Mouse (Mus musculus) 416B (cell line): ENCODE measurements at regions not wholly inside any gene's neighbourhood (a gene's known extent, or its start where the extent isn't known, plus 50 kb on each side); places are given as distances from the start of the nearest gene placed in this dataset.
A peak's percentile ranks its signal among the peaks of the same experiment; 100 is the strongest.

Experiments
- DNase-seq: peaks from one replicate; pipeline ENCODE4 v3.0.0; 2011; ENCODE audit warnings: low read depth

DNA sequence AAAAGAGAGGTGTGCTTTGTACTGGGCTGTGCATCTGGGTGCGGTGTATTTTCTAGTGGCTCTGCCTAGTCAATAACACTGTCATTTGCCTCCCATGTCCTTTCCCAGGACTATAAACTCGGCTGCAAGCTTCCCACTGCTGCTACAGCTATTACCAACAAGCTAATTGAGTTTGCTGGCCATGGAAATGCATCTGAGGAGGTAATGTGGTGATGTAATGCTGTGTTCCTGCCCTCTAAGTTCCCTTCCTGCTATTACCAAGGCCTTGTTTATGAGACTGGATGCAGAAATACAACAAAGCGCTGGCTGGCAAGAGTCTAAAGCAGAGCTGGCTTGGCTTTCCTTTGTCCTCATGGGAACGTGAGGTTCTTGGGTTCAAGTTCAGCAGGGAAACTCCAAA is 533.0 kb upstream of the Castor2 start:
- no peak for DNase-seq

DNA sequence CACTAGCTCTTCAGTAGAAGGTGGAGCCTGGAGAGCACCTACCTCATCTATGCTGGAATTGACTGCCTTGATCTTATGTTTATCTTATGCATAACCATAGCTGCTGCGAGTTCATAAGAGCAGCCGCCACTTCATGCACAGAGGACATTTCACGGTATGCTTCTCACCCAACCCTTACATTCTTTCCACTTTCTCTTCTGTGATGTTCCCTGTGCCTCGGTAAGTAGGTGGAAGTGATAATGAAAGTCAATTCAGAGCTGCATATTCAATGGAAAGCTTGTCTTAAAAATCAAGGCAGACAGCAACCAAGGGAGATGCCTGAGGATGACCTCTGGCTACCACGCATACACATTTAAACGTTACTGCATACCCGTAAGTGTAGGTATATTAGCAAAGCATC is 548.9 kb upstream of the Castor2 start:
- DNase-seq: no peak

DNA sequence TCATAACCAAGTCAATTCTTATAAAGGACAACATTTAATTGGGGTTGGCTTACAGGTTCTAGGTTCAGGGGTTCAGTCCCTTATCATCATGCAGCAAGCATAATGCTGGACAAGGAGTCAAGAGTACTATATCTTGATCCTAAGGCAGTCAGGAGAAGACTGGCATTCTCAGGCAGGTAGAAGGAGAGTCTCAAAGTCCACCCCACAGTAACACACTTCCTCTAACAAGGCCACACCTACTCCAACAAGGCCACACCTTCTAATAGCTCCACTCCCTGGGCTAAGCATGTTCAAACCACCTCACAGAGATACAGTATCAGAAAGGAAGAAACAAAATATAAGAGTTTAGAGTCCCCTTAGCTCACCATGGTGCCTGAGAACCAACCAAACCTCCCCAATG is 557.3 kb upstream of the Castor2 start:
- no peak for DNase-seq

DNA sequence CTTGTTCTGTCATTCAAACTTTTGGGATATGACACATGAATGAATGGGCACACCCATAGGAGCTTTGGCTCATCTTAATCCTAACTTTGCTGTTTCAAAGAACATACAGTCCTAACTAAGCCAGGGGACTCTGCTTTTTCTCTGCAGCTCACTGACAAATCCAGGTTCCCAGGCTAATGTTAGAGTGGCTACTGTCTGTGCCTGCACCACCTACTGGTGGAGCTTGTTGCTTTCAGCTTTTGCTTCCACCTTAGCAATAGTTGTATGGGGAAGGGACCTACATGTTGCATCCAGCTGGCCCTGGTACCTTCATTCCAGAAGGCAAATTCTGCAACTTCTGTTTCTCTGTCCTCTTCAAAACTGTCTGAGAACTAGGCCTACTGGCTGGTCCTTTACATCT is 566.8 kb upstream of the Castor2 start:
- no peak for DNase-seq

DNA sequence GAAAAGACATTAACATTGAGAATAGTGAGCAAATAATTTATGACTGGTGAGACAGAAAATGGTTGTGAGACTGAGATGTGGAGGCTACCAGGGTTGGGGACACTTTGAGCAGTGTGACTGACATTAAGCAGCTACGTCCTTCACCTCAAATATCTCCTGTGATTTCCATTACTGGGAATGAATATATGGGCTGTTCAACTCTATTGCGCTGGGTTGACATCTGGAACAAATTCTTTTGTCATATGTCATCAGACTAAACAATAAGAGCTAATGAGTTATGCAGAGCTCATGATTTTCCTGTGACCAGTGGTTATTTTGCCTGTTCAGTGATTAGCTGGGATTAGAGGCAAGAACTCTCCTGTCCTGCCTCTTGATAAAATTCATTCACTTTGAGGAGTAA is 593.9 kb upstream of the Castor2 start:
- no peak for DNase-seq

DNA sequence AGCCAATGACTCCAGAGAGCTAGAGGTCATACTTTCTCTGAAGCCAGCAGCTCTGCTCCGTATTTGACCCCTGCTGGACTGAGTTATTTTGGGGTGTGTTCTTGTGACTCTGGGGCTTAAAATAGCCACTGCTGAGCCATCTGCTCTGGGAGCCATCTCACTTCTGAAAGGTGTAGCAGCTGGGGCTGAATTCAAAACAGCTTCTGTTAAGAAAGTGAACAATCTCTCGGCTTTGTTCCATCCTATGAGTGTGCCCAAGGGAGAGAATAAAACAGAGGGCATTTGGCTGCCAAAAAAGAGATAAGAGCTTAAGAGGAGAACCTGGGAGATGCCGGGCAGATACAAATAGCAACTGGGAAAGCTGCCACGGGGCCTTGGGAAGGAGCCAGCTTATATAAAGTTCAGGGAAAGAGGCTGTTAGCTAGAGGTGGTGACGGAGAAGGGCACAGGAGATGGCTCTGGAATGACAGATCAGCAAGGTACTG is 611.7 kb upstream of the Castor2 start:
- DNase-seq: no peak

DNA sequence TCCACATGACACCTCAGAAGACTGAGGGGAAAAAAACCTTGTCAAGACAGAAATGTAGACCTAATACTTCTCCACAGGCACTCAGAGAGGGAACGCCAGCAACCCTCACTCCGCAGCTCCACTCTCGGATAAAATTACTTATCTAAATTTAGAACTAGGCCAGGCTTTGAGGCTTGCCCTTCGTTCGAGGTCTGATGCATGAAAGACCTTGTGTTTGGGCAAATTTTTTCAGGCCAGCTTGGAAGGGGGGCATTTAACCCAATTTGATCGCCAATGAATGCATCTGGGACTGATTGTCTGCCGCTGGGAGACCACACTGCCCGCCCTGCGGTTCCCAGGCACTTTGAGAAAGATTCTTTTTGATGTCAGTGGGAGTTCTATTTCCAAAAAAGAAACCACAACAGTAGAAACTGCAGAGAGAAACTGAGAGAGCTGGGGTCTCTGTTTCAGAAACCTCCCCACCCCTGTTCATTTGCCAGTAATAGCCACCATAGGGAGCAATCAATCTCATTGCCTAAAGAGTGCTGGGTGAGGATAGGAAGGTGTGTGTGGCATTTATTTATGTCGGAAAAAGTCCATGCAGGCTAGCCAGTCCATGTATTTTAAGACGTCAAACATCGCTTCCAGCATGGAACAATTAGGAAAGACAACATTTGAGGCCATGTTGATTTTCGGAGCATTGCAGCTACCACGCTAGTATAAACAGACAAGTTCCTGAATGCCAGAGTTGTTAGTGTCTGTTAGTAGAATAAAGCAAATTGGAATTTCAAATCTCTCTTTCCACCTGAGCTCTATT is 617.0 kb upstream of the Castor2 start:
- DNase-seq: no peak

DNA sequence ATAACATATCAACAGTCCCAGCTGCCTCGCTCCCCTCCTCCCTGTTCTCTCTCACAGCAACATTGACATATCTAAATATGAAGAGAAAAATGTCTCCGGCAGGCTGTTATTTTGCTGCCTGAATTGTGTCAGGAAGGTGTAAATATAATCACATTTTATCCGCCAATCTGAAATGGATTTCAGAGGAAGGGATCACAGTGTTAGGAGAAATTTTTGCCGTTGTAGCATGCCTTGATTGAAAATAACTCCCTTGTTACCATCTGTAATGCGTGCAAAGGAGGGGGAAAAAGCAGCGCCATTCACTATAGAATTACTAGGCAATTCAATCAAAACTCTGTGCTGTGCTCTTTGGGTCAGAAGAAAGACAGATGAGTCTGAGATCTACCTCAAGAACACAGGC is 620.3 kb upstream of the Castor2 start:
- DNase-seq: no peak

DNA sequence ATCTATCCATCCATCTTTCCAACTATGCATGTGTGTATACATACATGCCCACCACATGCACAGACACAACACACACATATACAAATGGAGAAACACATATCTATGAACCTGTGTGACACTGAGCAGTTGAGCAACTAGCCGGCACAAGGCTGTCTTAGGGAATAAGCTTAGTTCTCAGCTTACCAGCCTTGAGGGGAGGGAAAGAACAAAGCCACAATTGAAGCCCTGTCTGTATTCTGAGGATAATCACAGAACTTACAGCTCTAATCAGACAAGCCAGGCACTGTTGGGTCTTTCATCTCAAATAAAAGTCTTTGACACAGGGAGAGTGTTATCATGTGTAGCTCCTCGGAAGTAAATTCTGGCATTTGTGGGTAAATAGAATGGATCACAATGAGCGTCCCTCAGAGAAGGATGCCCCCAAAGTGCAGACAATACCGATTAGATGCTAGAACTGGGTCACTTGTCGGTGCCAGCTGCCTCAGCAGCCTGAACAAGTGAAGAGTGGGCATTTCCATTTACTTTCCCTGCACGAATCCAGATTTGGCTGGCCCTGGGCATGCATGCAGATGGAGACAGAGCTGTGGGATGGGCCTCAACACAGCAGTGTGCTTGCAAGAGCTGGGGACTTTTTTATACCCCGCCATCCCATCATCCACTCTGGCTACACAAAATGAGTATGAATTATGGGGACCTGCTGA is 646.0 kb upstream of the Castor2 start:
- DNase-seq: no peak

DNA sequence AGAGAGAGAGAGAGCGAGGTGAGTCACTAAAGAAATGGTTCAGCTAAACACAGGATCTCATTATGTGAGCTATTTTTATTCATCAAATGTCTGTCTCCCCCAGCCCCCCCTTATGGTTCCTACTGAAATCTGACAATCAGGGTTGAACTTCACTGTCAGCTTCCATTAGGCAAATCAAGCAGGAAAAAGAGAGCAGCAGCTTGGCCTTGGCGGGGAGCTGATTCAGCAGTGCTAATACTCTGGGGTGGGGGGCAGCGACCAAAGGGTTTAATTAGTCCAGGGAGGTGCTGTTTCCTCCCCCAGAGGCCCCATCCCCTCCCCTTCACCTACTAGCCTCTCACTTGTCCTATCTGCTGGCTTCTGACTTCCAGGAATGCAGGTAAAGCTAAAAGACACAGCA is 649.6 kb upstream of the Castor2 start:
- no peak for DNase-seq

DNA sequence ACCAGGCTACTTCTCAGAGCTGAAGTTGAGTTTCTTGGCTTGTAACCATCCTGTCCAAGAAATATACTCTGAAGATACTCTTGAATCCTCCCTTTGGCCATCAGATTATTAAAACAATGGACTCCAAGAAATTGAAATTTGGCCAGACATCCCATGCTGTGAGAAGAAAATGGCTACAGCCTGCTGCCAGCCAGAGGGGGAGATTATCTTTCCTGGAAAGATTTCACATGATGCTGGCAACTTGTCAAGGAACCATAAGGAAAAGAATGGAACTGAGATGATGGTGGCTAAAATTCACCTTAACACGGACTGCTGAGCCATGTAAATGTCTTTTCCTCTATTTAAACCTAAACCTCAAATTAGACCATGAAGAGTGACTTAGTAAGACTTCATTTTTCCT is 698.7 kb upstream of the Castor2 start:
- no peak for DNase-seq

DNA sequence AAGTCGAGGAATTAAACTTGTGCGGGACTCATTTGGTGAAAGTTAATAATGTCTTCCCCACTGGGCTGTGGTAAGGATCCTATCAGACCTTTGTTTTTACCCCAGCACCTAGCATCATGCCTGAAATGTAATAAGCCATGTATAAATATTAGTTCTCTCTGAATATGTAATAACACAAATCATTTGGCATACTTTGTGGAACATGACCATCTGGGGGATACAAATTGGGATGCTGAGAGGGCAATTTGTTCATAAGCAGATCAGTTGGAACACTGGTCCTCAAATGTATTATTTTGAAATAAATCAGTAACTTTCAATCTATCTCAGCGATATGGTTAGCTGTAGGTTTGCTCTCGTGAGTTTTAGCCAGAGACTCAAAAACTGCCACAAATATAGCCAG is 709.6 kb upstream of the Castor2 start:
- DNase-seq: no peak

DNA sequence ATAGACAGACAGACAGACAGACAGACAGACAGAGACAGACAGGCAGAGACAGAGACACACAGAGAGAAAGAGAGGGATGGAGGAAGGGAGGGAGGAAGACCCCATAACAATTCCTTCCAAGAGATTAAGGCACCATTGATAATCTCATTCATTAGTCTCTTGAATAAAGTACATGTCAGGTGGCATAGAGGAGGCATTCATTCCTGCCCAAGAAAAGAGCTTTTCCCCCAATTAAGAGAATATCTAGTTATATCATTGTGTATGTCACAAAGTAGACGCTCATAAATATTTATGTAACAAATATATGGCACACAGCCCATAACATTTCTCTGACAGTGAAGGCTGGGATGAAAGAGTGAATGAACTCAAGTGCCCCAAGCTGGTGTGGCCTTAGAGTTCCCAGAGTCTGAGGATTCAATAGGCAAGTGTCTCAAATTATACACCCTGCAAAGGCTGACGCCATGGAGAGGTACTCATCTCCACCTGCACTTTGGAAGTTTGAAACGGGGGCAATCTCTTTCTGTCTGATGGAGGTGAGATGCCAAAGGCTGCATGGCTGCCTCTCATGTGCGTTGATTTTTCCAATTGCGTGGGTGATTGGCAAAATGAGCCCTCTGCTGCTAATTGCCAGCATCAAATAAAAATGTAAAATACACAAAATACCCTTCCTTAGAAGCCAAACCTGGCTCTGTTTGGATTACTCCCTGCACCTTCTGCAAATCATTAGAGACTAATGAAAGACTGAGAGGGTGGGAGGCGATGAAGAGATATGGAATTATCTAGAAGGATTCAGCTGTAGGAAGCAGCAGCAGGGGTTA is 710.3 kb upstream of the Castor2 start:
- no peak for DNase-seq

DNA sequence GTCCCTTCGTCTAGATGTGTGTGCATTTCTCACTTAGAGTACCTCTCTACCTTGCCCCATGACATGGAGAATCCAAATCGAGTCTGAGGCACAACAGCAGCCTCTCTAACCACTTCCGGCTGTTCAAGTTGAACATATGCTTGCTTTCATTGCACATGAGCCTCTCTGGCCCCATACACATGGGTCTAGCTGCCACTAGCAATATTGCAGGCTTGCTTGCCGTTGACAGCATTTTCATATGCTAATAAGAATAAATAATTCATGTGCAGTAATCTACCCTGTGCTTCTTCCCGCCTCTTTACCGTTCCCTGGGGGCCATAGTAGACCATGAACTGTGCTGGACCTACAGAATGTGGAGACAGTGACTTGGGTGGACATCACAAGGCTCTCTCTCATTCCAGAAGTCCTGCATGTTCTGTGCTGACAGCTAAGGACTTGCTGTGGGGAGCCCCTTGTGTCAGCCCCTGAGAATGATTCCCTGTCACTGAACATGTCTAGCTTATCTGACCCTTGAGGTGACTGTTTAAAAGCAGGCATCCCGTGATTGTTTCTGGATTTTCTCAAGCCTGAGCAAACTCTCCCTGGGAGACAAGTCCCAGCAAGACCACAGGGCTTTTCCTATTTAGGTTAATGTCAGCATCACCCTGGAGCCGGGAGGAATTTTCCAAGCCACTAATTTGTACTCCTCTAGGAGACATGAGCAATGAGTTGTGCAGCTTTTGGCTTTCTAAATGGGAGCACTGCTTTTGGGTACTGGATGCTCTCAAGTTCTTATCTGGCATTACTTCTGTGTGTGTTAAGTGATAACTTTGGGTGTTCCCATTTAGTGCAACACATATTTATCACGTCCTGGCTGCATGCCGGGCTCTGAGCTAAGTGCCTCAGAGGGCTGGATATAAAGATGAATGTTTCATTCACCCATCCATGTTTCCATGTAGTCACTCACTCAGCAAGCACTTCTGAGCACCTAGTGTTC is 713.8 kb upstream of the Castor2 start:
- no peak for DNase-seq

DNA sequence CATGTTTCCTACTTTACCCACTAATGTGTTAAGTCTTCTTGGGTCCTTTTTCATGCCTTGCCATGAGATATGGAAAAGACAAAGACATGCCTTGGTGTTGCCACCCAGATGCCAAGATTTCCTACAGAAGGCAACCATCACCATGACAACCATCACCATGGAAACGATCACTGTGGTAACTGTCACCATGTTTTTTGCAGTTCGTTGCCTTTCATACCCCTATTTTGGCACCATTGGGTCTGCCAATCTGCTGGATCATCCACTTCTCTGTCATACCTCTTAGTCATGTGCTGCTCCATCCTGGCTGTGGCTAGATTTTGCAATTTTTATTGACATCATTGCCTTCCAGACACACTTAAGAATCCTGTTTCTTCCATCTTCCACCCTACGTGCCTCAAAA is 733.7 kb upstream of the Castor2 start:
- DNase-seq: no peak

DNA sequence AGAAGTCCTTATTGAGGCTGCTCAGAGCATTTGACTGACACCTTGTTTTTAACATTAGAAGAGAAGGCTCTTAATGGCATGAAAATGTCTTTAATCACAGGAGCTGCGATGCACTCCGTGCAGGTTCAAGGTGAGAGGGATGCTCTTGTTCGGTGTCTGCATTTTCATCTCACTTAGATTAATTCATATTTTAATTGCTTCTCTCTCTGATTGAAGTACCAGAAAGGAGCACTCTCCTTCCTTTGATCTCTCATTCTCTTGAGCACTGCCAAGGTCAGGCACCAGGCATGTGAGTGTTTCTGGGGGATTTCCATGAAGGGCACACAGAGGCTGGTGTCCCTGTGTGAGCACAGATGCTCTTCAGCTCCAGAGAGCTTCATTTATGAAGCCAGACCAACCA is 752.0 kb upstream of the Castor2 start:
- DNase-seq: no peak

DNA sequence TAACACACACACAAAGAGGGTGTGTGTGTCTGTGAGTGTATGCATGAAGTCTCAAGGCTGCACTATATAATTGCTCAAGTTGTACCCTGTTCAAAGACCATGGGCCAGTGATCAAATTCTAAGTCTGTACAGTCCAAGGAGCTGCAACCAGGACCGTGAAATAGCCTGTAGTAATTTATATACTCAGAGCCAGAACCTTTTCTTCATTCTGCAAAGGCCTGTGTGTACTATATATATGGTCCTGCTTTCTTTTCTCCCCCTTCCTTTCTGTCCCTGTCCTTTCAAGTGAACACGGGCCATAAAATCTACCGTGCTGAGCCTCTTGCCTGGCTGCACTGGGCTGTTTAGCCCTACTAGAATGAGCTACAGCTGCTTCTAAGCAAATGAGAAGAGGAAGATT is 757.5 kb upstream of the Castor2 start:
- DNase-seq: no peak

DNA sequence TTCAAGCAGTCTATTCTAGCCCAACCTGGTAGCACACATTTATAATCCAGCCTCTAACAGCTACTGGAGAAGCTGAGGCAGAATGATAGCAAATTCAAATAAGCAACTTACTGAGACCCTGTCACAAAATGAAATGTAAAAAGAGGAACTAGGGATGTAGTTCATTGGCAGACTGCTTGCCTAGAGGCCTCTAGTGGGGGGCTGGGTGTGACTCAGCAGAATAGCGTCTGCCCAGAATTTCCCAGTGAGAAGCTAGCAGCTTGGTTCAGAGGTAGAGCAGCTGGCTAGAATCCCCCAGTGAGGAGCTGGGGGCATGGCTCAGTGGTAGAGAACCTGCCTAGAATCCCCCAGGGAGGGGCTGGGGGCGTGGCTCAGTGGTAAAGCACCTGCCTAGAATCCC is 777.5 kb upstream of the Auts2 start:
- DNase-seq: peak; percentile 4

DNA sequence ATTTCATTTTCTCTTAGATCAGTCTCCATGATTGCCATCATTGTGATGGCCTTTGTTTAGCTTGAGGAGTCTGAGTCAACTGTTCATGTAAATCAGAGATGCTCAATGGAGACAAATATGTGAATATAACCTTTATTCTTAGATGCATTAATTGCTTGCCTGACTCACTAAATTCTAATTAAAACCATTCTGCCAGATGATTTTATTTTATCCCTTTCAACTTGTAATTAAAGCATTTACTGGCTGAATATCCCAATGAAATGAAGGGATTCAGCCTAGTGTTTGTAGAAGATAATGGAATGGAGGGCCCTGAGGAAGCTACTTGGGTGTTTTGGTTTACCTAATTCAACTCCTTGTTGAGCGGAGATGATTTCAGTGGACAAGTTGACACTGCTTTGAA is 777.1 kb upstream of the Auts2 start:
- DNase-seq: no peak

DNA sequence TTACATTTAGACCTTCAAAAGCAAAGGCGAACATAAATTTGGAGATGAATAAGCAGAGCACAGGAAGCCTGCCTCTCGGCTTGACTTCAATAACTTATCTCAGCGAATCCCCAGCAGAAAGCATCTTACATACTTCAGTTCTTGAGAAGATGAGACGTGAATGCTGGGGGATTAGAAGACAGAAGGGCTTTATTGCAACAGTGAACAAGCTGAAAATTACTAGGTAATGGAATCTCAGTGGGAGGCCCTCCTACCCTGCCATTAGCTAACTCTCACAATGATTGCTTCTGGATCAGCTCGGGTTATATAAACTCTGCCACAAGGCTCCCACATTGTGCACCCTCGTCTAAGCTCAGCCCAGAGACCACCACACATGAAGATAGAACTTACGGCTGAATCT is 770.9 kb upstream of the Auts2 start:
- no peak for DNase-seq

DNA sequence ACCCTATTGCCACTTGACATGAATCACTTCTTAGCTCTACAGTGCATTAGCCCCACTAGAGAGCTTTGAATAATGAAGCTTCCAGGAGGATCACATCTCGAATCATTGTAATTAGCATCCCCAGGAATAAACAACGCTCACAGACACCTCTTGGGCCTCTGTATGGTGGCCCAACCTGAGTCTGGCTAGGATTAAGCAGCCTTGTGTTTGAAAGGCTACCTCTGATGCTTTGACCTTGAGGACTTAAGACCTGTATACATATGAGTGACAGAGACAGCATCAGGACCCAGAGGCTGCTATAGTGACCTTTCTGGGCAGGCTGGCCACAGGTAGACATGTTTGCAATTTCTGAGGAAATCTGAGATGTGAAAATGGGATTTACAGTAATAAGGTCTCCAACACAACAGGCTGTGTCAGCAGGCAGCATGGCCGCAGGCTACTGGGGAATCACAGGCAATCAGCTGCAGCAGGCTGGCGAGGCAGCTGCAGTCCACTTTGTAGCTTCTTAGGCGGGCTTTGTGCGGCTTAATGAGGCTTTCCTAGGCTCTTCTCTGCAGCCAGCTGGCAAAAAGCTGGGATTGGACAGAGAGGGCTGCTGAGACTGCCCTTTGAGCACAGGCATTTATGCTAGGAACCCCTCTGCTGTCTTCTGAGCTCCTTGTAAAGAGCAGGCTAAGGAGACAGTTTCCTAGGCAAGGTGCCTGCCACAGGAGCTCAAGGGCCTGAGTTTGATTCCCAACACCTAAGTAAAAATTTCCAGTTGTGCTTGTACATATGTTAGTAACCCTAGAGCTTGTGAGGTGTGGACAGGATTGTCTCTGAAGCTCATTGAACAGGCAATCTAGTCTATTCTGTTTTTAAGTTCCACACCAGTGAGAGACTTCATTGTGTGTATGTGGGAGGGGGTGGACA is 768.1 kb upstream of the Auts2 start:
- no peak for DNase-seq
